Mouse (Mus musculus): ENCODE data around the gene Zbtb16. TPM values are rescaled to one million over a fixed set of nuclear protein-coding genes. Genes with fewer than 3 reads are reported as not detected.

The Zbtb16 gene
- polyA plus RNA-seq, 1 experiment from 2014 or later: 6.1 TPM

GRCm38 (mm10) chr9:48813960-48814880, 21.8 kb downstream of the Zbtb16 start:
- no peak for ATAC-seq
- H3K4me1 ChIP-seq (replicated peaks; ENCODE audit: control insufficient read depth, insufficient read depth, low read length): 0 out of 2 replicates have a peak, but pooled peaks cover 3% of the 10 kb centered on the region
- H3K27me3 ChIP-seq (replicated peaks; ENCODE audit: control insufficient read depth, insufficient read depth, low read length): no peaks in the 10 kb centered on the region
- 60% methylated on average over 19 of the region's 19 CpGs for WGBS
- no peak overlapping the region for H3K9ac ChIP-seq (replicated peaks; ENCODE audit: low read depth, low read length)
- H3K36me3 ChIP-seq (ENCODE audit: control insufficient read depth, insufficient read depth): no peaks in the 10 kb centered on the region
- H3K9me3 ChIP-seq (ENCODE audit: control insufficient read depth, low read length): no peaks in the 10 kb centered on the region
- H3K27ac ChIP-seq (ENCODE audit: low read length): no peak overlapping the region
- H3K4me2 ChIP-seq (ENCODE audit: low read length): no peak overlapping the region
- H3K4me3 ChIP-seq (replicated peaks; ENCODE audit: low read length): no peak overlapping the region

DNA sequence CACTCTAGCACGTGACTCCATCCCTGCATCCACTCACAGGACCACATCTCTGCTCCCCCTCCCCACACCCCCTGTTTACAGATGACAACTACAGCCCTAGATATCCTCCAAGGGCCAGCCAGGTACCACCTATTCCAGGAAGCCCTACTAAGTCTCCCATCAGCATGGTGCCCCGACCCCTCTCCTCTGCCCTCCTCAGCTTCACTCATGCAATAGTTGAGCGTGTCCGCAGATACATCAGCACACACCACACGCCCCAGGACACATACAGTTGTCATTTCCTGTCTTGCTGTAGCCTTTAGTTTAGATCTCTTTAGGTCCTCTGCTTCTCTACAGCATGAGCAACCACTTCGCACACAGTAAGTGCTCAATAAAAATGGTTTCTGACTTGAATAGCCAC, 23.7 kb downstream of the Zbtb16 start:
- no peaks in the 10 kb centered on the region for H3K36me3 ChIP-seq (ENCODE audit: control insufficient read depth, insufficient read depth)
- WGBS: 93% methylated on average over 6 of the region's 6 CpGs
- H3K4me2 ChIP-seq (ENCODE audit: low read length): no peak overlapping the region
- H3K4me3 ChIP-seq (replicated peaks; ENCODE audit: low read length): no peak overlapping the region
- H3K4me1 ChIP-seq (replicated peaks; ENCODE audit: control insufficient read depth, insufficient read depth, low read length): 0 out of 2 replicates have a peak, but pooled peaks cover 3% of the 10 kb centered on the region
- no peak overlapping the region for H3K27ac ChIP-seq (ENCODE audit: low read length)
- H3K27me3 ChIP-seq (replicated peaks; ENCODE audit: control insufficient read depth, insufficient read depth, low read length): no peaks in the 10 kb centered on the region
- H3K9me3 ChIP-seq (ENCODE audit: control insufficient read depth, low read length): no peaks in the 10 kb centered on the region
- no peak overlapping the region for H3K9ac ChIP-seq (replicated peaks; ENCODE audit: low read depth, low read length)
- ATAC-seq: no peak

DNA sequence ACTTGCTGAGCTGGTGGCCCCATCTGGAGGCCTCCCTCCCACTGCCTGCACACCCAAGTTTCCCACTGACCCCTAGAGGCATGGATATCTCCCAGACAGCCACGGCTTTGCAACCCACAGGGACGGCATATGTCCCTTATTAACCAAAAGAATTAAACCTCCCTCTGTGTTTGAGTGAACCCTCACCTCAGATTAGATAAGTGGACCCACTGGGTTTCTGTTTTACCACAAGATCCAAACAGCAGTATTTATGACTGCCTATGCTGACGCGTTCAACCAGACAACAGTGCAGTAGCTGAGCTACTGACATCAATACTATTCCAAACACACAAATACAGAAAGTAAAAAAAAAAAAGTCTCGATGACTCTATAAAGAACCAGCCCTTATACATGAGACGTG, 29.4 kb downstream of the Zbtb16 start:
- WGBS: 87% methylated on average over 6 of the region's 6 CpGs
- H3K27me3 ChIP-seq (replicated peaks; ENCODE audit: control insufficient read depth, insufficient read depth, low read length): no peaks in the 10 kb centered on the region
- no peak overlapping the region for H3K27ac ChIP-seq (ENCODE audit: low read length)
- no peak overlapping the region for H3K4me3 ChIP-seq (replicated peaks; ENCODE audit: low read length)
- ATAC-seq: no peak
- no peaks in the 10 kb centered on the region for H3K36me3 ChIP-seq (ENCODE audit: control insufficient read depth, insufficient read depth)
- no peaks in the 10 kb centered on the region for H3K4me1 ChIP-seq (replicated peaks; ENCODE audit: control insufficient read depth, insufficient read depth, low read length)
- H3K4me2 ChIP-seq (ENCODE audit: low read length): no peak overlapping the region
- no peak overlapping the region for H3K9ac ChIP-seq (replicated peaks; ENCODE audit: low read depth, low read length)
- no peaks in the 10 kb centered on the region for H3K9me3 ChIP-seq (ENCODE audit: control insufficient read depth, low read length)

GRCm38 (mm10) chr9:48805850-48806249, 30.2 kb downstream of the Zbtb16 start:
- Histone ChIP-seq H3K27me3 (replicated peaks; ENCODE audit: control insufficient read depth, insufficient read depth, low read length) (no peaks in the 10 kb centered on the region), H3K36me3 (ENCODE audit: control insufficient read depth, insufficient read depth) (no peaks in the 10 kb centered on the region), H3K9ac (replicated peaks; ENCODE audit: low read depth, low read length) (no peak overlapping the region), H3K4me3 (replicated peaks; ENCODE audit: low read length) (no peak overlapping the region), H3K4me2 (ENCODE audit: low read length) (no peak overlapping the region), H3K27ac (ENCODE audit: low read length) (no peak overlapping the region), H3K4me1 (replicated peaks; ENCODE audit: control insufficient read depth, insufficient read depth, low read length) (no peaks in the 10 kb centered on the region), H3K9me3 (ENCODE audit: control insufficient read depth, low read length) (no peaks in the 10 kb centered on the region)
- no peak for ATAC-seq
- WGBS: 96% methylated on average over 8 of the region's 8 CpGs

DNA sequence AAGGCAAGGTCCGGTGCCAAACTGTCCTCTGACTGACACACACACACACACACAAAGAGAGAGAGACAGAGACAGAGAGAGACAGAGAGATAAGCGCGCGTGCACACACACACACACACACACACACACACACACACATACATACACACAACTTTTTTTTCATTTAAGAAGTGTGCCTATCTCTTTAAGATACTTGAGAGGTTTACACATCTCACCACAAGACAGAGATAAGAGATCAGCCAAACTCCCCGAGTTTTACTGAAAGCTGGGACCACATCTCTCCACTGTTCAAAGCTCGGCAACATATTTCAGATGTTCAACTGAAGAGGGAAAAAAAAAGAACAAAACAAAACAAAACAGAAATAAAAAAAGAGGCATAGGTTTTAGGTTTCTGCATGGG, 31.5 kb downstream of the Zbtb16 start:
- ATAC-seq: no peak
- Histone ChIP-seq H3K27ac (ENCODE audit: low read length) (no peak overlapping the region), H3K4me2 (ENCODE audit: low read length) (no peak overlapping the region), H3K9me3 (ENCODE audit: control insufficient read depth, low read length) (no peaks in the 10 kb centered on the region), H3K36me3 (ENCODE audit: control insufficient read depth, insufficient read depth) (no peaks in the 10 kb centered on the region), H3K27me3 (replicated peaks; ENCODE audit: control insufficient read depth, insufficient read depth, low read length) (no peaks in the 10 kb centered on the region), H3K9ac (replicated peaks; ENCODE audit: low read depth, low read length) (no peak overlapping the region), H3K4me1 (replicated peaks; ENCODE audit: control insufficient read depth, insufficient read depth, low read length) (no peaks in the 10 kb centered on the region), H3K4me3 (replicated peaks; ENCODE audit: low read length) (no peak overlapping the region)
- 83% methylated on average over 6 of the region's 6 CpGs for WGBS

DNA sequence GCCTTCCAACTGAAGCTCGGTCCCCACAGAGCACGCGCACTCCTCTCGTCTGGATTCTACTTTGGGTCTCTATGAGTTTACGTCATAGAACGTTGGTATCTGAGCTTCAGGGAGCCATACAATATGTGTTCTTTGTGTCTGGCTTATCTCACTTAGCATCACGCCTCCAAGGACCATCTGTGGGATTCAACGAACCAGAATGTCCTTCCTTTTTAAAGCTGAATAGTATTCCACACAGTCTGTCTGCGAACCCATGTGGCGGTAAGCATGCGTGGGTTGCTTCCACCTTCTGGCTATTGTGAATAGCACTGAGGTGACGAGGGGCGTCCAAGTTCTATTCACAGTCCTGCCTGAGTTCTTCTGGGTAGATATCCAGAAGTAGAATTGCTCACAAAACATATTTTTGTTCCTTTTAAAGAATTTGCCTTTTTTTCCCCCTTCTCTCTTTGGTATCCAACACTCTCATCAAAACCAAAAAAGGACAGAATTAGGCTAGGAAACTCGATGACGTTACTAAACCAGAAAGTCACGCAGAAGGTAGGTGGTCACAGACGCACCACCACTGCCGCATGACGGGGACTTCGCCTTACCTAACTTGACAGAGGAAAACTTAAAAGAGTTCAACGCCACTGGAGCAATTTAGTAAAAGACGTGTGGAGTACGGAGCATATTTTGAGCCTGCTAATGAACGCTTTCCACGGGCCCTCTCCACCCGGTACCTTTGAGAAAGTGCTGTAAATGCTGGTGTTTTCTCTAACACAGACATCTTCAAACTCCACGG, 32.4 kb downstream of the Zbtb16 start:
- 92% methylated on average over 27 of the region's 27 CpGs for WGBS
- Histone ChIP-seq H3K4me2 (ENCODE audit: low read length) (no peak overlapping the region), H3K36me3 (ENCODE audit: control insufficient read depth, insufficient read depth) (no peaks in the 10 kb centered on the region), H3K9ac (replicated peaks; ENCODE audit: low read depth, low read length) (no peak overlapping the region), H3K4me1 (replicated peaks; ENCODE audit: control insufficient read depth, insufficient read depth, low read length) (no peaks in the 10 kb centered on the region), H3K27me3 (replicated peaks; ENCODE audit: control insufficient read depth, insufficient read depth, low read length) (no peaks in the 10 kb centered on the region), H3K4me3 (replicated peaks; ENCODE audit: low read length) (no peak overlapping the region), H3K9me3 (ENCODE audit: control insufficient read depth, low read length) (no peaks in the 10 kb centered on the region), H3K27ac (ENCODE audit: low read length) (no peak overlapping the region)
- no peak for ATAC-seq

- Histone ChIP-seq H3K27me3 (replicated peaks; ENCODE audit: control insufficient read depth, insufficient read depth, low read length) (no peaks in the 10 kb centered on the region), H3K27ac (ENCODE audit: low read length) (no peak overlapping the region), H3K36me3 (ENCODE audit: control insufficient read depth, insufficient read depth) (no peaks in the 10 kb centered on the region), H3K4me2 (ENCODE audit: low read length) (no peak overlapping the region), H3K4me3 (replicated peaks; ENCODE audit: low read length) (no peak overlapping the region), H3K9ac (replicated peaks; ENCODE audit: low read depth, low read length) (no peak overlapping the region), H3K4me1 (replicated peaks; ENCODE audit: control insufficient read depth, insufficient read depth, low read length) (no peaks in the 10 kb centered on the region), H3K9me3 (ENCODE audit: control insufficient read depth, low read length) (no peaks in the 10 kb centered on the region)
- WGBS: 68% methylated on average over 5 of the region's 5 CpGs
- ATAC-seq: no peak
Observed at GRCm38 (mm10) chr9:48802374-48802773, 33.6 kb downstream of the Zbtb16 start.

DNA sequence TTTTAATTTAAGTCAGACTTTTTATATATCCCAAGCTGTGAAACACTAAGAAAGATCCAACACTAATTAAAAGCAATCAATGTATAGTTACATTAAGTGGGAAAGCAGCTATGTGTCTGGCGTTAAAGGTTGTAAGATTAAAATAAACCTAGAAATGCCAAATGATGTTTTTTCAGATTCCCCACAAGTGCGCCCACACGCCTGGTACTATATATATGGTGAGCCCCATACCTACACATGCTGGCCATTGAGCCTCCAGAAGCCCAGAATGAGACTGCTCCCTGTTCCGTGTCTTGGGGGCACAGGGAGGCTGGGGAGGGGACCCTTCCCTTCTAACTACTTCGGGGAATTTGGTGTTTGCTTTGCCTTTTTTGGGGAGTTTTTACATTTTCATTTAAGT, 34.7 kb downstream of the Zbtb16 start:
- H3K4me2 ChIP-seq (ENCODE audit: low read length): no peak overlapping the region
- 82% methylated on average over 5 of the region's 5 CpGs for WGBS
- no peaks in the 10 kb centered on the region for H3K36me3 ChIP-seq (ENCODE audit: control insufficient read depth, insufficient read depth)
- H3K27me3 ChIP-seq (replicated peaks; ENCODE audit: control insufficient read depth, insufficient read depth, low read length): no peaks in the 10 kb centered on the region
- no peaks in the 10 kb centered on the region for H3K9me3 ChIP-seq (ENCODE audit: control insufficient read depth, low read length)
- H3K4me1 ChIP-seq (replicated peaks; ENCODE audit: control insufficient read depth, insufficient read depth, low read length): no peaks in the 10 kb centered on the region
- ATAC-seq: no peak
- no peak overlapping the region for H3K4me3 ChIP-seq (replicated peaks; ENCODE audit: low read length)
- H3K9ac ChIP-seq (replicated peaks; ENCODE audit: low read depth, low read length): no peak overlapping the region
- H3K27ac ChIP-seq (ENCODE audit: low read length): no peak overlapping the region

DNA sequence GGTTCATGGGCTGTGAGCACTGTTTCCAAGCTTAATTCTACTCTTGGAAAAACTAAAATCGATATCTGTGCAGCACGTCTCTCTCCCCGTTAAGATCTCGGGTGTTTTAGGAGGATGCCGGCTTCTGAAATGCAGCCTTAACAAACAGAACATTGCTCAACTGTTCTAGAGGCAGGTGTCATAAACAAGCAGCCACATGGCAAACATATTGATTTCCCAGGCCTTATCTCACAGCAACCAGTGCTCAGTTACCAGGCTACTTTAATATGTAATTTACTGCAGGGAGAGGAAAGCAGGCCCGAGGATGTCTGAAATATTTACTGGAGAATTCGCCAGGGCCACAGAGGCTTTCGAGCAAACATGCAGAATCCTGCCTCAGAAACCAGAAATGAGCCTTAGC, 35.4 kb downstream of the Zbtb16 start:
- Histone ChIP-seq H3K4me1 (replicated peaks; ENCODE audit: control insufficient read depth, insufficient read depth, low read length) (no peaks in the 10 kb centered on the region), H3K36me3 (ENCODE audit: control insufficient read depth, insufficient read depth) (no peaks in the 10 kb centered on the region), H3K9ac (replicated peaks; ENCODE audit: low read depth, low read length) (no peak overlapping the region), H3K4me3 (replicated peaks; ENCODE audit: low read length) (no peak overlapping the region), H3K9me3 (ENCODE audit: control insufficient read depth, low read length) (no peaks in the 10 kb centered on the region), H3K27ac (ENCODE audit: low read length) (no peak overlapping the region), H3K27me3 (replicated peaks; ENCODE audit: control insufficient read depth, insufficient read depth, low read length) (no peaks in the 10 kb centered on the region), H3K4me2 (ENCODE audit: low read length) (no peak overlapping the region)
- whole genome bisulfite sequencing: 77% methylated on average over 8 of the region's 8 CpGs
- no peak for ATAC-seq
